Mouse (Mus musculus) G1E (cell line): ENCODE measurements at regions not wholly inside any gene's neighbourhood (a gene's known extent, or its start where the extent isn't known, plus 50 kb on each side); places are given as distances from the start of the nearest gene placed in this dataset.

ENCODE experiments used
- CTCF ChIP-seq: IDR thresholded peaks from 2 replicates; pipeline ENCODE4 v1.5.1; 2012; ENCODE audit warnings: low read depth, low read length, inconsistent platforms, mixed read lengths
- GATA1 ChIP-seq: IDR thresholded peaks from 2 replicates; pipeline ENCODE4 v1.6.1; 2012; ENCODE audit warnings: borderline replicate concordance, low read length, inconsistent platforms, mixed read lengths
- GATA2 ChIP-seq: IDR thresholded peaks from 2 replicates; pipeline ENCODE4 v1.6.1; 2012; ENCODE audit warnings: low read depth, low read length, inconsistent platforms, borderline replicate concordance
- POLR2AphosphoS5 ChIP-seq: IDR thresholded peaks from 2 replicates; pipeline ENCODE4 v1.6.1; 2012; ENCODE audit warnings: low read depth, low read length, inconsistent platforms; ENCODE audit not compliant: insufficient replicate concordance
- TAL1 ChIP-seq: conservative IDR thresholded peaks from 2 replicates; pipeline ENCODE4 v1.6.1; 2012; ENCODE audit warnings: low read depth, low read length, inconsistent platforms, mixed read lengths

DNA sequence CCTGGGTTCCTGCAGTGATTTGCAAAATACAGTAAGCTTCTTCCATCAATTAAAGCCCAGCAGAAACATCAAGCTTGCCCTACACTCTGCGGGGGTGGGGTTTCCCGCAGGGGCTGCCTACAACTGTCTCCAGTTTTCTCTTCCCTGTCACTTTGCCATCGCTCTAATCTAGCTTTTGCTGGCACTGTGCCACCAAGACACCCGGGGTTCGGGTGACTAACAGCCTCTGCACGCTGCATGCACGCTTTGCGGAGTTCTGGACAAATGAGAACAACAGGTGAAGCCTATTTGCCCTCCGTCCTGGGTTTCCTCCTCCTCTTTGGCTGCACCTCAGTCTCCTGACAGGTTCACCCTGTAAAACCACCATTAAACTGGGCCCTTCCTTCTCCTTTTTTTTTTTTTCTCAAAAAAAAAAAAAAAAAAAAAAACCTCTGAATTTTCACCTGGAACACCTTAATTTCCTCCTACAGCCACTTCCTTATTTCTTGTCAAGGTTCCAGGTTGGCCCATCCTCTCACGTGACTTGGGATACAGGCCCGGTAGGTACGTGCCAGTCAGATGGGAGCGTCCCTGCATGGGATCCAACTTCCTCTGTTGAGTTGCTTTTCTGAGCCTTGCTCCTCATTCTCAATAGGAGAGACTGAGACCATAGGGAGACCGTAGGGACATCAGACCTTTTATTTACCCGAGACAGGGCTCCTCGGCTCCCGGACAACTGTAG lies 262.7 kb downstream of the Gadd45g start:
- TF ChIP-seq CTCF (no peak), GATA1 (no peak), TAL1 (no peak), GATA2 (no peak), POLR2AphosphoS5 (no peak)
